ENCODE assay signal across 8 mouse cellular contexts in the genomic region with DNA sequence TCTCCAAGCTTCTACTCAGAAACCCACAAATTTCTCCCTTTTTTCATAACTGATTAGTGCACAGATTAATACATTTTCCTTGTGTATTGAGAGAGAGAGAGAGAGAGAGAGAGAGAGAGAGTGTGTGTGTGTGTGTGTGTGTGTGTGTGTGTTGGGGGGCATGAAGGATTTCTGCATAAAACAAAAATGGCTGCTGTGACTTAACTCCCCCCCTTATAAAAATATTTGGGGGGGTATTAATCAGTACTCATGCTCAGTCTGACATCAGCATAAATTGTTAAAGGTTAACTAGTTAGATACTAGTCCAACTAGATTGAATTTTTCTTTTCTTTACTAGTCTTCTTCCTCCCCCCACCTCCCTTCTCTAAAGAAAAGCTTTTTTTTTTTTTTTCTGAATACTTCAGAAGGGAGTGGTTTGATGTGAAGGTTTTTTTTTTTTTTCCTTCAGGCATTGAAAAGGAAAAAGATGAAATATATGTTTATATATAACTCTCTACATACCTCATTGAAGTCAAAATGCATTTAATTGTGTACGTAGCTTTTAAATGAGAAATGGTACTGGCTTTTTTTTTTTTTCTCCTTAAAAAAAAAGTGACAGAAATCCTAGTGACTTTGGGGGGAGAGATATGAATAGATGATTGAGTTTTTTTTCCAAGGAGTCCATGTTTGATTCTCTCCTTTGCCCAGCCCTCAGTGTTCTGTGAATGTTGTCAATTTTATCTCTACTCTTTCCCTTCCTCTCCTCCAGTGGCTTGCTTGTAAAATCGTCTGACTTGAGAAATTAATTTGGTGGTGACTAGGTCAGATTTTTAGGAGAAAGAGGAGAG. TPM values are rescaled to one million over a fixed set of nuclear protein-coding genes. Genes with fewer than 3 reads are reported as not detected.
A peak's percentile ranks its signal among the peaks of the same experiment; 100 is the strongest.
DNase-seq lines count a peak whose midpoint lies in the region; ATAC-seq and TF ChIP-seq lines count a peak whose summit lies in the region.

No protein-coding gene starts in this region.

- no peaks in the 10 kb centered on the region for H3K27me3 ChIP-seq in liver, adult 2 months (ENCODE audit: control insufficient read depth, insufficient read depth, low read length)
- no peaks in the 10 kb centered on the region for H3K27me3 ChIP-seq in limb, embryonic 13.5 days
- no peaks in the 10 kb centered on the region for H3K27me3 ChIP-seq in small intestine, adult 2 months (ENCODE audit: control insufficient read depth, insufficient read depth, low read length)

- ATAC-seq in limb, embryonic 13.5 days (ENCODE audit: low FRiP score, low read depth), result no peak
- ATAC-seq in granulocyte monocyte progenitor cell, adult 5-6 weeks (replicated peaks; ENCODE audit: poor library complexity, severe bottlenecking), result no peak

- H3K9ac ChIP-seq in liver, adult 2 months (ENCODE audit: low read depth, low read length), result no peak overlapping the region
- peak overlapping the region; percentile 100 for H3K9ac ChIP-seq in limb, embryonic 13.5 days

- peaks cover 15% of the 10 kb centered on the region for H3K4me1 ChIP-seq in liver, adult 2 months (ENCODE audit: control insufficient read depth, insufficient read depth, low read length)
- H3K4me1 ChIP-seq in embryonic fibroblast, embryonic 13.5 days (ENCODE audit: control insufficient read depth, insufficient read depth, low read length), result peaks cover 13% of the 10 kb centered on the region
- H3K4me1 ChIP-seq in limb, embryonic 13.5 days, result peaks cover 40% of the 10 kb centered on the region
- H3K4me1 ChIP-seq in small intestine, adult 2 months (ENCODE audit: control insufficient read depth, insufficient read depth, insufficient read length, low read length), result peaks cover 25% of the 10 kb centered on the region

- H3K4me2 ChIP-seq in limb, embryonic 13.5 days (replicated peaks), result peak overlapping the region; percentile 98

- 40% methylated on average over 2 of the region's 2 CpGs for WGBS in liver, adult 2 months
- WGBS in limb, embryonic 13.5 days, result 38% methylated on average over 2 of the region's 2 CpGs
- WGBS in small intestine, adult 2 months, result 46% methylated on average over 2 of the region's 2 CpGs

- H3K4me3 ChIP-seq in liver, adult 2 months (ENCODE audit: insufficient read depth, low read depth, low read length), result no peak overlapping the region
- H3K4me3 ChIP-seq in embryonic fibroblast, embryonic 13.5 days (ENCODE audit: insufficient read depth, low read length), result peak overlapping the region; percentile 13; the same call in 1 of the 2 replicates
- H3K4me3 ChIP-seq in limb, embryonic 13.5 days, result peak overlapping the region; percentile 87
- no peak overlapping the region for H3K4me3 ChIP-seq in small intestine, adult 2 months (ENCODE audit: low read depth, low read length)

- peak overlapping the region; percentile 1; the same call in 1 of the 2 replicates for H3K27ac ChIP-seq in liver, adult 2 months (replicated peaks; ENCODE audit: insufficient read depth, low read depth, low read length)
- H3K27ac ChIP-seq in embryonic fibroblast, embryonic 13.5 days (ENCODE audit: insufficient read depth, low read length), result peak overlapping the region; percentile 94
- peak overlapping the region; percentile 100 for H3K27ac ChIP-seq in limb, embryonic 13.5 days
- H3K27ac ChIP-seq in small intestine, adult 2 months (ENCODE audit: insufficient read depth, low read depth, low read length), result peak overlapping the region; percentile 17; the same call in 1 of the 2 replicates

- TF ChIP-seq CTCF in liver, adult 2 months (IDR thresholded peaks at IDR 0.05; ENCODE audit: low read depth, low read length), result no peak
- TF ChIP-seq CTCF in embryonic fibroblast, embryonic 13.5 days (IDR thresholded peaks at IDR 0.05; ENCODE audit: borderline replicate concordance, insufficient read depth, low read length), result no peak
- no peak for TF ChIP-seq CTCF in small intestine, adult 2 months (IDR thresholded peaks at IDR 0.05; ENCODE audit: extremely low read depth, insufficient read length, insufficient replicate concordance, low read depth, low read length)

- no peaks in the 10 kb centered on the region; the same call in 1 of the 2 replicates for H3K79me2 ChIP-seq in liver, adult 2 months (ENCODE audit: control insufficient read depth, insufficient read depth, low read length)

- no peak for TF ChIP-seq POLR2A in liver, adult 2 months (IDR thresholded peaks at IDR 0.05; ENCODE audit: extremely low read depth, insufficient read depth, low read length)
- TF ChIP-seq POLR2A in embryonic fibroblast, embryonic 13.5 days (IDR thresholded peaks at IDR 0.05; ENCODE audit: low read depth, low read length), result 0 out of 2 replicates have a peak, but pooled peaks have one; percentile 39
- no peak for TF ChIP-seq POLR2A in small intestine, adult 2 months (IDR thresholded peaks at IDR 0.05; ENCODE audit: low read depth, low read length)

- H3K36me3 ChIP-seq in liver, adult 2 months (ENCODE audit: control insufficient read depth, insufficient read depth, low read length), result no peaks in the 10 kb centered on the region
- H3K36me3 ChIP-seq in limb, embryonic 13.5 days, result peaks cover 18% of the 10 kb centered on the region
- H3K36me3 ChIP-seq in small intestine, adult 2 months (ENCODE audit: control insufficient read depth, insufficient read depth, low read length), result 0 out of 2 replicates have a peak, but pooled peaks cover 3% of the 10 kb centered on the region

- DNase-seq in liver, adult 2 months (ENCODE audit: extremely low read depth, low read depth, low spot score), result no peak
- DNase-seq in liver, result no peak
- DNase-seq in gastrocnemius, adult 18-20 months (ENCODE audit: low spot score), result no peak
- DNase-seq in spleen, postnatal 14 days (ENCODE audit: low spot score in 2 of 2), result no peak

- no peaks in the 10 kb centered on the region for H3K9me3 ChIP-seq in limb, embryonic 13.5 days

RNA-seq across cellular contexts. Expression of a gene that starts 1.0 kb away (rescaled TPM):
- 45.2 and 57.5 TPM in 2 replicates for total RNA-seq in liver, adult 2 months (2014; rRNA removed)
- 55.2 and 80.2 TPM in 2 replicates for polyA plus RNA-seq in liver, adult 2 months (2012; rRNA removed)
- polyA plus RNA-seq in embryonic fibroblast, embryonic 13.5 days (2011; ENCODE audit: insufficient read length, low read depth, missing spikeins), result 175 and 199 TPM in 2 replicates
- polyA plus RNA-seq in limb, embryonic 13.5 days (2015; fragmentation: Nextera tagmentation; extraction: Ambion mirVana), result 117 and 119 TPM in 2 replicates
- polyA plus RNA-seq in small intestine, adult 2 months (2012; rRNA removed), result 86.3 and 240 TPM in 2 replicates
- 37.0 and 59.8 TPM in 2 replicates for total RNA-seq in granulocyte monocyte progenitor cell, adult 5-6 weeks (2014; fragmentation: Nextera tagmentation)
- 26.9 and 37.7 TPM in 2 replicates for total RNA-seq in granulocyte monocyte progenitor cell, adult 5-6 weeks (2017)
- total RNA-seq in gastrocnemius, adult 18-20 months (2021), result 1 to 10 TPM; 5.7 to 7.9 TPM

RNA-seq across cellular contexts. Expression of a gene that starts 25.1 kb away (rescaled TPM):
- total RNA-seq in liver, adult 2 months (2014; rRNA removed), result 86.6 and 91.5 TPM in 2 replicates
- 133 and 150 TPM in 2 replicates for polyA plus RNA-seq in liver, adult 2 months (2012; rRNA removed)
- polyA plus RNA-seq in embryonic fibroblast, embryonic 13.5 days (2011; ENCODE audit: insufficient read length, low read depth, missing spikeins), result 75.6 and 81.1 TPM in 2 replicates
- polyA plus RNA-seq in limb, embryonic 13.5 days (2015; fragmentation: Nextera tagmentation; extraction: Ambion mirVana), result 127 and 137 TPM in 2 replicates
- polyA plus RNA-seq in small intestine, adult 2 months (2012; rRNA removed), result 129 and 163 TPM in 2 replicates
- 164 and 170 TPM in 2 replicates for total RNA-seq in granulocyte monocyte progenitor cell, adult 5-6 weeks (2014; fragmentation: Nextera tagmentation)
- 112 and 181 TPM in 2 replicates for total RNA-seq in granulocyte monocyte progenitor cell, adult 5-6 weeks (2017)
- 10 to 100 TPM; 70.5 to 72.1 TPM for total RNA-seq in gastrocnemius, adult 18-20 months (2021)

RNA-seq across cellular contexts. Expression of a gene that starts 25.2 kb away (rescaled TPM):
- total RNA-seq in liver, adult 2 months (2014; rRNA removed), result 33.9 and 40.7 TPM in 2 replicates
- polyA plus RNA-seq in liver, adult 2 months (2012; rRNA removed), result 21.1 and 22.1 TPM in 2 replicates
- polyA plus RNA-seq in embryonic fibroblast, embryonic 13.5 days (2011; ENCODE audit: insufficient read length, low read depth, missing spikeins), result 51.0 and 51.7 TPM in 2 replicates
- polyA plus RNA-seq in limb, embryonic 13.5 days (2015; fragmentation: Nextera tagmentation; extraction: Ambion mirVana), result 35.6 and 38.1 TPM in 2 replicates
- polyA plus RNA-seq in small intestine, adult 2 months (2012; rRNA removed), result 4.3 and 5.3 TPM in 2 replicates
- 22.8 and 25.2 TPM in 2 replicates for total RNA-seq in granulocyte monocyte progenitor cell, adult 5-6 weeks (2014; fragmentation: Nextera tagmentation)
- total RNA-seq in granulocyte monocyte progenitor cell, adult 5-6 weeks (2017), result 32.7 and 38.2 TPM in 2 replicates
- 10 to 100 TPM; 29.3 to 33.0 TPM for total RNA-seq in gastrocnemius, adult 18-20 months (2021)

RNA-seq across cellular contexts. Expression of a gene that starts 27.8 kb away (rescaled TPM):
- 1.3 and 1.7 TPM in 2 replicates for total RNA-seq in liver, adult 2 months (2014; rRNA removed)
- polyA plus RNA-seq in liver, adult 2 months (2012; rRNA removed), result 6.7 and 8.5 TPM in 2 replicates
- 9.1 and 10.3 TPM in 2 replicates for polyA plus RNA-seq in embryonic fibroblast, embryonic 13.5 days (2011; ENCODE audit: insufficient read length, low read depth, missing spikeins)
- polyA plus RNA-seq in limb, embryonic 13.5 days (2015; fragmentation: Nextera tagmentation; extraction: Ambion mirVana), result 24.0 and 25.6 TPM in 2 replicates
- polyA plus RNA-seq in small intestine, adult 2 months (2012; rRNA removed), result 11.2 and 16.5 TPM in 2 replicates
- total RNA-seq in granulocyte monocyte progenitor cell, adult 5-6 weeks (2014; fragmentation: Nextera tagmentation), result not detected in 2 replicates
- total RNA-seq in granulocyte monocyte progenitor cell, adult 5-6 weeks (2017), result 0.56 TPM in 1 of 2 replicates, not detected in the other
- total RNA-seq in gastrocnemius, adult 18-20 months (2021), result 1 to 10 TPM; 2.6 to 4.1 TPM

RNA-seq across cellular contexts. Expression of a gene that starts 29.9 kb away (rescaled TPM):
- total RNA-seq in liver, adult 2 months (2014; rRNA removed), result 0.55 and 0.67 TPM in 2 replicates
- polyA plus RNA-seq in liver, adult 2 months (2012; rRNA removed), result 0.35 and 0.41 TPM in 2 replicates
- polyA plus RNA-seq in embryonic fibroblast, embryonic 13.5 days (2011; ENCODE audit: insufficient read length, low read depth, missing spikeins), result 1.7 and 4.4 TPM in 2 replicates
- polyA plus RNA-seq in limb, embryonic 13.5 days (2015; fragmentation: Nextera tagmentation; extraction: Ambion mirVana), result 24.6 and 24.9 TPM in 2 replicates
- 0.25 and 0.65 TPM in 2 replicates for polyA plus RNA-seq in small intestine, adult 2 months (2012; rRNA removed)
- 5.4 and 6.7 TPM in 2 replicates for total RNA-seq in granulocyte monocyte progenitor cell, adult 5-6 weeks (2014; fragmentation: Nextera tagmentation)
- total RNA-seq in granulocyte monocyte progenitor cell, adult 5-6 weeks (2017), result 4.5 and 7.6 TPM in 2 replicates
- total RNA-seq in gastrocnemius, adult 18-20 months (2021), result under 1 TPM; 0.25 to 0.43 TPM

Comparison
In these comparisons a context has a peak if more than half of its experiments do, and no peak if none do; other contexts are left out.
1. H3K27ac ChIP-seq: peak in every context shown above with its lines; median percentile 100 in limb, embryonic 13.5 days; 94 in embryonic fibroblast, embryonic 13.5 days; 17 in small intestine, adult 2 months; 1 in liver, adult 2 months.
2. H3K4me3 ChIP-seq: peak in embryonic fibroblast, embryonic 13.5 days (single experiment) and limb, embryonic 13.5 days (single experiment); none in liver, adult 2 months (single experiment) and small intestine, adult 2 months (single experiment).